Mouse (Mus musculus) small intestine, adult 2 months (tissue): Measurements from ENCODE around the gene Dync2h1. TPM values are rescaled to one million over a fixed set of nuclear protein-coding genes. Genes with fewer than 3 reads are reported as not detected.

Source experiments
- H3K27ac ChIP-seq: fragments of 200-500 bp; 2 replicates; pipeline ENCODE4 v1.5.1; 2012; ENCODE audit warnings: low read depth, low read length, control low read depth, inconsistent platforms; ENCODE audit not compliant: insufficient read depth
- H3K27me3 ChIP-seq: fragments of 200-500 bp; 2 replicates; pipeline ENCODE4 v1.6.1; 2012; ENCODE audit warnings: mild to moderate bottlenecking, moderate library complexity, low read length, inconsistent platforms; ENCODE audit not compliant: control insufficient read depth, insufficient read depth
- H3K36me3 ChIP-seq: fragments of 200-500 bp; 2 replicates; pipeline ENCODE4 v1.6.1; 2012; ENCODE audit warnings: mild to moderate bottlenecking, low read length, control low read depth, inconsistent platforms; ENCODE audit not compliant: control insufficient read depth, insufficient read depth
- H3K4me1 ChIP-seq: fragments of 200-500 bp; 2 replicates; pipeline ENCODE4 v1.6.1; 2012; ENCODE audit warnings: low read length, inconsistent platforms, mixed read lengths; ENCODE audit not compliant: control insufficient read depth, insufficient read depth, insufficient read length
- H3K4me3 ChIP-seq: fragments of 200-500 bp; 2 replicates; pipeline ENCODE4 v1.5.1; 2012; ENCODE audit warnings: low read depth, mild to moderate bottlenecking, control low read depth, inconsistent platforms, low read length, moderate library complexity
- CTCF ChIP-seq: fragments of 200-500 bp; IDR thresholded peaks from 2 replicates; pipeline ENCODE4 v1.5.1; 2012; ENCODE audit warnings: low read depth, mild to moderate bottlenecking, control low read depth, inconsistent platforms, low read length, moderate library complexity, mixed read lengths; ENCODE audit not compliant: insufficient replicate concordance, insufficient read length; ENCODE audit errors: extremely low read depth
- POLR2A ChIP-seq: fragments of 200-500 bp; IDR thresholded peaks from 2 replicates; pipeline ENCODE4 v1.6.1; 2012; ENCODE audit warnings: low read depth, mild to moderate bottlenecking, control low read depth, inconsistent platforms, low read length, moderate library complexity
- WGBS: fragments of 180-500 bp; shearing (Covaris S2); methylation state at CpG from one replicate; pipeline ENCODE4 v1.1.7; 2018; 5-methylcytosine and 5-hydroxymethylcytosine counted together
- polyA plus RNA-seq: library from polyadenylated mRNA; depleted of rRNA; stranded (reverse); fragments of >200 nt; gene quantifications from 2 replicates; pipeline ENCODE4 v1.2.3, GENCODE M21; 2012; rRNA removed

Gene Dync2h1
- polyA plus RNA-seq, 1 experiment = 0.18 TPM

DNA sequence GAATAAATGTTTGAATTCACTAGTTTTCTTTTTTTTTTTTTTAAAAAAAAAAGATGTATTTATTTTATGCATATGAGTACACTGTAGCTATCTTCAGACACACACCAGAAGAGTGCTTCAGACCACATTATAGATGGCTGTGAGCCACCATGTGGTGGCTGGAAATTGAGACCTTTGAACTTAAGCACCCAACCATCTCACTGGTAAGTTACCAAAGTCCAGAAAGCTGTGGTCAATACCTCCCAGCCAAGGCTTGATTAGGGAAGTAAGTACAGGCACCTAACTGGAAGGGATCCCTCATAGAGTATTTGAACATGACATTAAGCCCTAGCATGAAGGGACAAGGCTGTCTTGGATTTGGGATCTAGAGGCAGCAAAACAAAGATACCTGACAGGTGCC, 292.9 kb downstream of the Dync2h1 start:
- Histone ChIP-seq H3K4me1 (no peaks in the 10 kb centered on the region), H3K27ac (no peak overlapping the region), H3K4me3 (no peak overlapping the region), H3K36me3 (no peaks in the 10 kb centered on the region), H3K27me3 (no peaks in the 10 kb centered on the region)
- TF ChIP-seq POLR2A (no peak), CTCF (no peak)

DNA sequence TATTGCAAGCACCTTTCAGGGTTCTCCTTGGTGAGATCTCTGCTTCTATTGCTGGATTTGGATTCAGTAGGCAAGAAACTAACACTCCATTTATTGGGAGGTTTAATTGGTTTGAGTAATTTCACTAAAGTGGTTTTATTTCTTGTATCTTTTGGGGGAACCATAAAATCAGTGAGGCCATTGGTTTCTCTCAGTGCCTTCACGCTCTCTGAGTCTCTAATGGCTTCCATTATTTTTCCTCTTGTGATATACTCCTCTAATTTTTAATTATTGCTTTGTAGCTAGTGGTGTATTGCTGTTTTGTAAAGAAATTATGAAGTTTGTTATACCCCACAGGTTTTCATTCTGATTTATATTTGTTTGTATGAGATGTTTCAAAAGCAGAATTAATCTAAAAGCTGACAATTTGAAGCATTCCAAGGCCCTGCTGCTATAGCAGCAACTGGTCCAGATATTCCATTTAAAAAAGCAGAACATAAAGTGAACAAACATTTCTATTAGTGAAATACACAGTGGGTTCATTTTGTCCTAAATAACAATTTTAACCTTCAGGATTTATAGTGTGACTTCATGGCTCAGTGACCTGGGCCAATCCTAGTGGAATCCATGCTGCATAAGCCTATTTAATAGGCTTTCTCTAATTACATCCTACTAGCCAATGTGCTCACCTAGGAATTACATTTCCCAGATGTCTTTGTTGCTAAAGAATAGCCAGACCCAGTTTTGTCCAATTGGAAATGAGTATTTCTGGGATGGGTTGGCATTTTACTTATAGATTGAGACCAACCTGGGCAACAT, 302.9 kb downstream of the Dync2h1 start:
- TF ChIP-seq CTCF = no peak
- TF ChIP-seq POLR2A = no peak
- 68% methylated on average over 1 of the region's 1 CpGs for WGBS

More for the DNA sequence above, 302.9 kb downstream of the Dync2h1 start:
- H3K4me1 ChIP-seq = no peaks in the 10 kb centered on the region
- no peak overlapping the region for H3K27ac ChIP-seq
- H3K4me3 ChIP-seq = no peak overlapping the region
- no peaks in the 10 kb centered on the region for H3K36me3 ChIP-seq
- no peaks in the 10 kb centered on the region for H3K27me3 ChIP-seq

Other genes with a start within 250 kb of the Dync2h1 start
- 11.7 and 17.7 TPM in 2 replicates for gene Dcun1d5, start 74 bp upstream of the Dync2h1 start, polyA plus RNA-seq
- 0.23 and 0.46 TPM in 2 replicates for gene Mmp13, start 88.1 kb upstream of the Dync2h1 start, polyA plus RNA-seq
- gene Mmp12, start 159.9 kb upstream of the Dync2h1 start, polyA plus RNA-seq = 0.05 and 0.66 TPM in 2 replicates
- gene Mmp1b, start 203.6 kb upstream of the Dync2h1 start, polyA plus RNA-seq = not detected in 2 replicates